Mouse (Mus musculus) heart, embryonic 15.5 days (tissue): ENCODE data around the gene Olfr312. TPM values are rescaled to one million over a fixed set of nuclear protein-coding genes. Genes with fewer than 3 reads are reported as not detected.

ENCODE experiments used
- ATAC-seq: fragments of 200-750 bp; cut with Nextera tagmentation; replicated peaks from 2 replicates; pipeline ENCODE4 v1.8.0; 2017; ENCODE audit warnings: low read depth, moderate TSS enrichment; ENCODE audit not compliant: insufficient number of reproducible peaks, insufficient read depth, low FRiP score
- H3K27ac ChIP-seq: fragments of 300-500 bp; sonication (generic); 2 replicates; pipeline ENCODE4 v1.5.1; 2015; ENCODE audit warnings: mild to moderate bottlenecking, inconsistent platforms
- H3K27me3 ChIP-seq: fragments of 300-500 bp; sonication (generic); 2 replicates; pipeline ENCODE4 v1.6.1; 2015; ENCODE audit warnings: inconsistent platforms
- H3K36me3 ChIP-seq: fragments of 300-500 bp; sonication (generic); 2 replicates; pipeline ENCODE4 v1.6.1; 2015; ENCODE audit warnings: mild to moderate bottlenecking, inconsistent platforms
- H3K4me1 ChIP-seq: fragments of 300-500 bp; sonication (generic); replicated peaks from 2 replicates; pipeline ENCODE4 v1.6.1; 2015; ENCODE audit warnings: inconsistent platforms
- H3K4me2 ChIP-seq: fragments of 300-500 bp; sonication (generic); 2 replicates; pipeline ENCODE4 v1.6.1; 2015; ENCODE audit warnings: inconsistent platforms, mild to moderate bottlenecking, moderate library complexity
- H3K4me3 ChIP-seq: fragments of 300-500 bp; sonication (generic); 2 replicates; pipeline ENCODE4 v1.5.1; 2015; ENCODE audit warnings: mild to moderate bottlenecking, inconsistent platforms
- H3K9ac ChIP-seq: fragments of 300-500 bp; sonication (generic); 2 replicates; pipeline ENCODE4 v1.6.1; 2015; ENCODE audit warnings: mild to moderate bottlenecking, inconsistent platforms
- H3K9me3 ChIP-seq: fragments of 300-500 bp; sonication (generic); replicated peaks from 2 replicates; pipeline ENCODE4 v1.6.1; 2016; ENCODE audit warnings: inconsistent platforms
- WGBS: fragments of 180-500 bp; shearing (Covaris S2); methylation state at CpG from one replicate; pipeline ENCODE4 v1.1.7; 2015; ENCODE audit warnings: mixed read lengths; 5-methylcytosine and 5-hydroxymethylcytosine counted together
- polyA plus RNA-seq: library from polyadenylated mRNA; unstranded; fragments of >200 nt; fragmentation: Nextera tagmentation; extraction: Ambion mirVana; gene quantifications from 2 replicates; pipeline ENCODE4 v1.2.1, GENCODE M21; 2015

Gene Olfr312
- polyA plus RNA-seq, 1 experiment from 2014 or later: 0.16 TPM

DNA sequence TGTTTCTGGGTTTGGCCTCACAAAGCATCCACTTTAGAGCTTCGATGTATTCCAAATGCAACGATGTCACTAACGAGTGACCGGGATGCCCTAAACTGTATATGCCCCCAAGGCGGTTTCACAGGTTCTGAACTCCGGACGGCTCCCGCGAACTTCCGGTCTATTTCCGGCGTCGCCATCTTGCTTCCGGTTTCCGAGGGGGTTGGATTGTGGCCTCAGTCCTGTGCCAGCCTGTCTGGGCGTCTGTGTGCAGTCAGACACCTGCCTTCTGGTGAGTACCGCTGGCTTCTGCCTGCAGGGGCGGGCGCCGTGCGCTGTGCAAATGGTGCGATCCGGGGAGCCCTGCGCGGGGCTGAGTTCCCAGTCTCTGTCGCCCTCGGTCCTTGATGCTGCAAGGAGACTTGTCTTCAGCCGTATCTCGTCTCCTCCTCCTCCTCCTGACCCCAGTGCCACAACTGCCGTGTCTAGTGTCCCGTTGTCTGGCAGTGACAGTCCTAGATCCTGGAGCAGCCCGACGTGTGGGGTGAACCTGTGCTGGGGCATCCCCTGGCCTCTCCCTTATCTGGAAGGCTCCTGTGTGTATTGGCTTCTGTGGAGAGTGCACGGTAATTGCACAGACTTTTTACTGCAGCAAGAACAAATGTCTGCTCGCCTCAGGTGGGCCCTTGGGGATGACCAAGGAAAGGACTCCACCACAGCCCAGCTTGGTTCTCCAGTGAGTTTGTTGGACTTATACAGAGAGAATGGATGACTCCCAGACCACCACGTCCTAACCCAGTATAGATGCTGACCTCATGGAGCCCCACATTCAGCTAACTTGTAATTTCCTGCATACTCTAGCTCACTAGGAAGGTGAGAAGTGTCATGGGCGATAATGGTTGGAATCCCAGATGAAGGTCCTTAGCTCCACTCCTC lies 38.3 kb downstream of the Olfr312 start, which contains the start of gene 2810021J22Rik:
Gene 2810021J22Rik, plus strand, starts transcription at position 178 of the 915 bp plus-strand sequence.
- Histone ChIP-seq H3K27me3 (no peaks in the 10 kb centered on the region), H3K4me2 (peak within 1 kb of the TSS; percentile 69), H3K9me3 (no peaks in the 10 kb centered on the region), H3K9ac (peak within 1 kb of the TSS; percentile 62), H3K4me1 (peaks cover 8% of the 10 kb centered on the region), H3K36me3 (peaks cover 5% of the 10 kb centered on the region; the same call in 1 of the 2 replicates), H3K4me3 (peak within 1 kb of the TSS; percentile 71), H3K27ac (peak within 1 kb of the TSS; percentile 74)
- 4% methylated on average over 37 of the region's 37 CpGs for WGBS
- peak; percentile 83 for ATAC-seq

DNA sequence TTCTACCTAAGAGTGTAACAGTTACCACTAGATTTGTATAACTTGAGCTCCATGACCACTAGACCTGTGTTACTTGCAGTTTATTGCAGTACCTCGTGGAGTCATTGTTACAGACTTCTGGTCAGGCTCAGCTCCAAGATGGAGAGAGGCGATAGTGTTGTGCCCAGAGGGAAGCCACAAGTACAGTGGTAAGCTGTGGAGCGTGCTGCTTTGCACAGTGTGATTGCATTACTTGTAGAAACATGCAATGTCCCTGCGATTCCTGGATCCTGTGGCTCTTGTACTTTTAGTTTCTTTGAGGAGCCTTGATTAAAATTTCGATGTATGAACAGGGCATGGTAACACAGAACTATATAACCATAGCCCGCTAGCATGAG lies 38.9 kb downstream of the Olfr312 start:
- H3K9me3 ChIP-seq: no peaks in the 10 kb centered on the region
- H3K27ac ChIP-seq: no peak overlapping the region
- H3K4me1 ChIP-seq: peaks cover 8% of the 10 kb centered on the region
- no peak overlapping the region for H3K9ac ChIP-seq
- ATAC-seq: no peak
- H3K36me3 ChIP-seq: peaks cover 5% of the 10 kb centered on the region; the same call in 1 of the 2 replicates
- no peaks in the 10 kb centered on the region for H3K27me3 ChIP-seq
- 80% methylated on average over 6 of the region's 6 CpGs for WGBS
- peak overlapping the region; percentile 69 for H3K4me2 ChIP-seq
- peak overlapping the region; percentile 71 for H3K4me3 ChIP-seq

GRCm38 (mm10) chr11:58870961-58871360 lies 41.9 kb downstream of the Olfr312 start:
- Histone ChIP-seq H3K9me3 (no peaks in the 10 kb centered on the region), H3K27ac (no peak overlapping the region), H3K4me3 (no peak overlapping the region), H3K27me3 (no peaks in the 10 kb centered on the region), H3K9ac (no peak overlapping the region), H3K36me3 (peaks cover 5% of the 10 kb centered on the region; the same call in 1 of the 2 replicates), H3K4me2 (no peak overlapping the region), H3K4me1 (peaks cover 8% of the 10 kb centered on the region)
- ATAC-seq: no peak
- WGBS: 81% methylated on average over 4 of the region's 4 CpGs

DNA sequence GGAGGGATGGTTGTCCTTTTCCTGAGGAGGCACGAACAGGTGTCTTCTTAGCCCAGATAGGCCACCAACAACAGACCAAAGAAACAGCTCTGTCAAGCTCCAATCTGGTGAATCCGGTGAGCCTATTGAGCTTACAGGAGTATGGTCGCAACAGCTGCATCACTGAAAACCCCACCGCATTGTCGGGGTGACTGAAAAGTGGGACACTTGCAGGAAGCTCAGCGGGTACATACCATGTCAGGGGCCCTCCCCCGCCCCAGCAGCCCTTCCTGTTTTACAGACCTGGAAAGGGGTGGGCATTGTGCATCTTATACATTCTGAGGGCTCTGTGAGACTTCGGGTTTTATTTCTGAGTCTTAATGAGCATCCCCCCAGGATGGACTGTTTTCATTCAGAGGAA lies 54.7 kb downstream of the Olfr312 start:
- no peak overlapping the region for H3K9ac ChIP-seq
- no peak overlapping the region for H3K4me2 ChIP-seq
- H3K27ac ChIP-seq: no peak overlapping the region
- H3K9me3 ChIP-seq: no peaks in the 10 kb centered on the region
- H3K27me3 ChIP-seq: no peaks in the 10 kb centered on the region
- ATAC-seq: no peak
- 82% methylated on average over 8 of the region's 8 CpGs for WGBS
- no peak overlapping the region for H3K4me3 ChIP-seq
- H3K36me3 ChIP-seq: peaks cover 20% of the 10 kb centered on the region; the same call in 1 of the 2 replicates
- no peaks in the 10 kb centered on the region for H3K4me1 ChIP-seq

Other genes starting within 250 kb of the Olfr312 start
- not detected in 2 replicates for gene Olfr324, start 234.1 kb upstream of the Olfr312 start, polyA plus RNA-seq
- not detected in 2 replicates for gene 2210407C18Rik, start 213.2 kb upstream of the Olfr312 start, polyA plus RNA-seq
- gene Olfr323, start 198.7 kb upstream of the Olfr312 start, polyA plus RNA-seq: not detected in 2 replicates
- 0.16 and 0.44 TPM in 2 replicates for gene Trim58, start 188.8 kb upstream of the Olfr312 start, polyA plus RNA-seq
- not detected in 2 replicates for gene Olfr322, start 170.5 kb upstream of the Olfr312 start, polyA plus RNA-seq
- not detected in 2 replicates for gene Olfr320, start 148.1 kb upstream of the Olfr312 start, polyA plus RNA-seq
- not detected in 2 replicates for gene Olfr319, start 130.1 kb upstream of the Olfr312 start, polyA plus RNA-seq
- not detected in 2 replicates for gene Olfr318, start 105.2 kb upstream of the Olfr312 start, polyA plus RNA-seq
- gene Olfr317, start 90.0 kb upstream of the Olfr312 start, polyA plus RNA-seq: not detected in 2 replicates
- not detected in 2 replicates for gene Olfr316, start 76.5 kb upstream of the Olfr312 start, polyA plus RNA-seq
- gene Olfr315, start 56.0 kb upstream of the Olfr312 start, polyA plus RNA-seq: not detected in 2 replicates
- not detected in 2 replicates for gene Olfr314, start 46.3 kb upstream of the Olfr312 start, polyA plus RNA-seq
- gene Fam183b, start 27.3 kb upstream of the Olfr312 start, polyA plus RNA-seq: 0.62 and 1.1 TPM in 2 replicates
- gene Olfr313, start 14.2 kb upstream of the Olfr312 start, polyA plus RNA-seq: 0.14 TPM in 1 of 2 replicates, not detected in the other
- gene Olfr311, start 10.0 kb downstream of the Olfr312 start, polyA plus RNA-seq: 0.11 and 0.14 TPM in 2 replicates
- gene Gm12258, start 17.9 kb downstream of the Olfr312 start, polyA plus RNA-seq: 3.8 and 4.6 TPM in 2 replicates
- gene 2810021J22Rik, start 38.0 kb downstream of the Olfr312 start, polyA plus RNA-seq: 3.2 and 4.7 TPM in 2 replicates
- gene Zfp39, start 75.0 kb downstream of the Olfr312 start, polyA plus RNA-seq: 3.1 and 4.4 TPM in 2 replicates
- 0.16 TPM in 1 of 2 replicates, not detected in the other for gene Btnl10, start 88.7 kb downstream of the Olfr312 start, polyA plus RNA-seq
- gene Rnf187, start 109.7 kb downstream of the Olfr312 start, polyA plus RNA-seq: 170 and 210 TPM in 2 replicates
- gene Hist3h2ba, start 119.7 kb downstream of the Olfr312 start, polyA plus RNA-seq: 18.0 and 18.3 TPM in 2 replicates
- 30.4 and 34.7 TPM in 2 replicates for gene Hist3h2a, start 125.4 kb downstream of the Olfr312 start, polyA plus RNA-seq
- gene Trim17, start 125.4 kb downstream of the Olfr312 start, polyA plus RNA-seq: 0.27 and 0.57 TPM in 2 replicates
- gene Trim11, start 148.9 kb downstream of the Olfr312 start, polyA plus RNA-seq: 26.9 and 34.6 TPM in 2 replicates